Mouse (Mus musculus) C2C12 (cell line): ENCODE results near the gene Fem1a. TPM values are rescaled to one million over a fixed set of nuclear protein-coding genes. Genes with fewer than 3 reads are reported as not detected.
A peak's percentile ranks its signal among the peaks of the same experiment; 100 is the strongest.

Experiments
- H3K27me3 ChIP-seq: one replicate; pipeline ENCODE4 v1.6.1; 2011; ENCODE audit not compliant: control insufficient read depth, insufficient read depth, insufficient read length
- H3K36me3 ChIP-seq: one replicate; pipeline ENCODE4 v1.6.1; 2011; ENCODE audit not compliant: control insufficient read depth, insufficient read depth
- H3K4me3 ChIP-seq: one replicate; pipeline ENCODE4 v1.5.1; 2011; ENCODE audit warnings: mild to moderate bottlenecking, control low read depth; ENCODE audit not compliant: poor library complexity, insufficient read depth, severe bottlenecking
- H3K79me2 ChIP-seq: one replicate; pipeline ENCODE4 v1.6.1; 2011; ENCODE audit not compliant: control insufficient read depth, insufficient read depth
- H3K79me3 ChIP-seq: one replicate; pipeline ENCODE4 v1.6.1; 2011; ENCODE audit warnings: low read depth, control low read depth
- H3ac ChIP-seq: one replicate; pipeline ENCODE3; 2011; ENCODE audit warnings: low read depth; ENCODE audit not compliant: control insufficient read depth, insufficient read length
- CEBPB ChIP-seq: IDR thresholded peaks from one replicate; pipeline ENCODE4 v1.6.1; 2011; ENCODE audit warnings: low read depth, mild to moderate bottlenecking, control low read depth, moderate library complexity
- CTCF ChIP-seq: IDR thresholded peaks from one replicate; pipeline ENCODE4 v1.5.1; 2011; ENCODE audit not compliant: control insufficient read depth, insufficient read depth, insufficient read length
- FOSL1 ChIP-seq: IDR thresholded peaks from one replicate; pipeline ENCODE4 v1.8.0; 2011; ENCODE audit warnings: mild to moderate bottlenecking, low read length; ENCODE audit not compliant: poor library complexity, insufficient read depth, severe bottlenecking
- MAX ChIP-seq: IDR thresholded peaks from one replicate; pipeline ENCODE4 v1.6.1; 2011; ENCODE audit warnings: mild to moderate bottlenecking, control low read depth
- MYOD1 ChIP-seq: IDR thresholded peaks from one replicate; pipeline ENCODE4 v1.6.1; 2011; ENCODE audit warnings: low read depth; ENCODE audit not compliant: control insufficient read depth, insufficient read length
- MYOG ChIP-seq: IDR thresholded peaks from one replicate; pipeline ENCODE4 v1.6.1; 2011; ENCODE audit not compliant: control insufficient read depth, insufficient read length; ENCODE audit errors: extremely low read depth
- USF1 ChIP-seq: IDR thresholded peaks from one replicate; pipeline ENCODE4 v1.6.1; 2011; ENCODE audit warnings: low read depth, mild to moderate bottlenecking, control low read depth, moderate library complexity
- microRNA-seq: library from miRNA; unstranded; fragments of <30 nt; microRNA quantifications from one replicate; pipeline ENCODE4, GENCODE M21; 2019; ENCODE audit warnings: borderline microRNAs expressed
- polyA plus RNA-seq: library from polyadenylated mRNA; unstranded; fragments of >200 nt; fragmentation: generic; extraction: Trizol; gene quantifications from one replicate; pipeline ENCODE4 v1.2.1, GENCODE M21; 2012; ENCODE audit warnings: missing spikeins

Gene Fem1a
- polyA plus RNA-seq, 1 experiment = 18.1 TPM

DNA sequence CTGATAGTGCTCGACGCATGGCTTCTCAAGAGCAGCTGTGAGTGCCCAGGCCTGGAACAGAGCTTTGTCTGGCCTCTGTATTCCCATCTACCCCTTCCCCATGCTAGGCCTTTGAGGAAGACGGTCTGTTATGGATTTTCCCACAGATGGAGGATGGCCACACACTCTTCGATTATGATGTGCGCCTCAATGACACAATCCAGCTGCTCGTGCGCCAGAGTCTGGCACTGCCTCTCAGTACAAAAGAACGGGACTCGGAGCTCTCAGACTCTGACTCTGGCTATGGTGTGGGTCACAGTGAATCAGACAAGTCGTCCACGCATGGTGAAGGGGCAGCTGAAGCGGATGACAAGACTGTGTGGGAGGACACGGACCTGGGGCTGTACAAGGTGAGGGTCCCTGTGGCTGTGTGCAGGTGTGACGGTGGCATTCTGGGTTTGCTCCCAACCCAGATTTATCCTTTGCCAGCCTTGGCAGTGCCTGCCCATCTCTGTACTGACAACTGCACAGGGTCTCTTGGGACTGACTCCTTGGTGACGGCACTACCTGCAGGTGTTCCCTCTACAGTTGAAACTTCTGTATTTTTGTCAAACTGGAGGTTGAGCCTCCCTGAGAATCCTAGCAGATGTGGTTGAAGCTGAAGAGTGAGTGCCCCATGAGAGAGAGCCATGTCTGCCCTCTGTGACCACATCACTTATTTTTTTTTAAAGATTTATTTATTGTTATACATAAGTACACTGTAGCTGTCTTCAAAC is 52.8 kb downstream of the Fem1a start:
- Histone ChIP-seq H3ac (no peak overlapping the region), H3K79me3 (peaks cover 51% of the 10 kb centered on the region), H3K79me2 (peaks cover 71% of the 10 kb centered on the region), H3K4me3 (no peak overlapping the region), H3K27me3 (no peaks in the 10 kb centered on the region), H3K36me3 (peaks cover 89% of the 10 kb centered on the region)
- no peak for TF ChIP-seq CEBPB
- TF ChIP-seq MYOD1 = no peak
- TF ChIP-seq USF1 = no peak
- no peak for TF ChIP-seq CTCF
- TF ChIP-seq MYOG = no peak
- TF ChIP-seq MAX = no peak
- TF ChIP-seq FOSL1 = no peak

Small RNA genes within 50 kb of the gene (microRNA-seq; reads per million reads assigned to microRNA genes)
- 1.4 reads per million, percentile 31 among the genes with 10 or more reads in this experiment for gene Mir7b

Other genes with a start within 250 kb of the Fem1a start
- 83.9 TPM for gene Sh3gl1, start 220.2 kb upstream of the Fem1a start, polyA plus RNA-seq
- 39.9 TPM for gene Chaf1a, start 216.4 kb upstream of the Fem1a start, polyA plus RNA-seq
- gene Ubxn6, start 181.8 kb upstream of the Fem1a start, polyA plus RNA-seq = 40.4 TPM
- 64.5 TPM for gene Hdgfl2, start 177.2 kb upstream of the Fem1a start, polyA plus RNA-seq
- gene Plin4, start 147.0 kb upstream of the Fem1a start, polyA plus RNA-seq = 3.2 TPM
- 0.08 TPM for gene Plin5, start 139.2 kb upstream of the Fem1a start, polyA plus RNA-seq
- gene Lrg1, start 134.8 kb upstream of the Fem1a start, polyA plus RNA-seq = 0.02 TPM
- gene Sema6b, start 116.5 kb upstream of the Fem1a start, polyA plus RNA-seq = 0.81 TPM
- gene Tnfaip8l1, start 94.3 kb upstream of the Fem1a start, polyA plus RNA-seq = 2.3 TPM
- 106 TPM for gene Mydgf, start 72.9 kb upstream of the Fem1a start, polyA plus RNA-seq
- gene Dpp9, start 37.9 kb upstream of the Fem1a start, polyA plus RNA-seq = 51.8 TPM
- gene Ticam1, start 20.0 kb downstream of the Fem1a start, polyA plus RNA-seq = 5.8 TPM
- 27.5 TPM for gene Plin3, start 36.1 kb downstream of the Fem1a start, polyA plus RNA-seq
- not detected for gene Arrdc5, start 43.5 kb downstream of the Fem1a start, polyA plus RNA-seq
- 93.0 TPM for gene Uhrf1, start 46.5 kb downstream of the Fem1a start, polyA plus RNA-seq
- gene Kdm4b, start 69.3 kb downstream of the Fem1a start, polyA plus RNA-seq = 10.1 TPM
- gene Ptprs, start 219.7 kb downstream of the Fem1a start, polyA plus RNA-seq = 56.8 TPM